Mouse (Mus musculus) cortical plate, adult 2 months (tissue): ENCODE results near the gene Lzic.

Source experiments
- CTCF ChIP-seq: fragments of 200-500 bp; IDR thresholded peaks from 2 replicates; pipeline ENCODE4 v1.5.1; 2011; ENCODE audit warnings: mild to moderate bottlenecking, control low read depth, low read length; ENCODE audit not compliant: insufficient read depth; ENCODE audit errors: extremely low read depth
- POLR2A ChIP-seq: fragments of 200-500 bp; IDR thresholded peaks from 2 replicates; pipeline ENCODE4 v1.6.1; 2011; ENCODE audit warnings: mild to moderate bottlenecking, low read length, control low read depth; ENCODE audit not compliant: insufficient read depth; ENCODE audit errors: extremely low read depth

- TF ChIP-seq CTCF: no peak
- no peak for TF ChIP-seq POLR2A
Measured at GRCm38 (mm10) chr4:149525811-149526210, 40.8 kb downstream of the Lzic start.
